Mouse (Mus musculus) limb, embryonic 13.5 days (tissue): ENCODE measurements around the gene Krtap5-2. TPM values are rescaled to one million over a fixed set of nuclear protein-coding genes. Genes with fewer than 3 reads are reported as not detected.
"Not testable (repeated sequence)": the region's sequence is repeated elsewhere in the genome, so short reads cannot be mapped to it uniquely, and the experiment has no call there.

Experiments used
- ATAC-seq: fragments of 200-750 bp; cut with Nextera tagmentation; 2 replicates; pipeline ENCODE4 v1.8.0; 2017; ENCODE audit warnings: low read depth, moderate number of reproducible peaks, moderate TSS enrichment; ENCODE audit not compliant: low FRiP score
- H3K27ac ChIP-seq: fragments of 300-500 bp; sonication (generic); 2 replicates; pipeline ENCODE4 v1.5.1; 2015; ENCODE audit warnings: inconsistent platforms, mild to moderate bottlenecking, moderate library complexity
- H3K27me3 ChIP-seq: fragments of 300-500 bp; sonication (generic); 2 replicates; pipeline ENCODE4 v1.6.1; 2015; ENCODE audit warnings: mild to moderate bottlenecking, inconsistent platforms
- H3K36me3 ChIP-seq: fragments of 300-500 bp; sonication (generic); 2 replicates; pipeline ENCODE4 v1.6.1; 2015; ENCODE audit warnings: inconsistent platforms, mild to moderate bottlenecking, moderate library complexity
- H3K4me1 ChIP-seq: fragments of 300-500 bp; sonication (generic); 2 replicates; pipeline ENCODE4 v1.6.1; 2015; ENCODE audit warnings: inconsistent platforms
- H3K4me2 ChIP-seq: fragments of 300-500 bp; sonication (generic); replicated peaks from 2 replicates; pipeline ENCODE4 v1.6.1; 2015; ENCODE audit warnings: inconsistent platforms, mild to moderate bottlenecking, moderate library complexity
- H3K4me3 ChIP-seq: fragments of 300-500 bp; sonication (generic); 2 replicates; pipeline ENCODE4 v1.5.1; 2015; ENCODE audit warnings: moderate library complexity, mild to moderate bottlenecking, inconsistent platforms
- H3K9ac ChIP-seq: fragments of 300-500 bp; sonication (generic); 2 replicates; pipeline ENCODE4 v1.6.1; 2015; ENCODE audit warnings: mild to moderate bottlenecking, inconsistent platforms
- H3K9me3 ChIP-seq: fragments of 300-500 bp; sonication (generic); 2 replicates; pipeline ENCODE4 v1.6.1; 2016; ENCODE audit warnings: inconsistent platforms
- WGBS: fragments of 180-500 bp; shearing (Covaris S2); methylation state at CpG from one replicate; pipeline ENCODE4 v1.1.7; 2015; 5-methylcytosine and 5-hydroxymethylcytosine counted together
- polyA plus RNA-seq: library from polyadenylated mRNA; unstranded; fragments of >200 nt; fragmentation: Nextera tagmentation; extraction: Ambion mirVana; gene quantifications from 2 replicates; pipeline ENCODE4 v1.2.1, GENCODE M21; 2015

Krtap5-2 gene
- not detected in 2 replicates for polyA plus RNA-seq

DNA sequence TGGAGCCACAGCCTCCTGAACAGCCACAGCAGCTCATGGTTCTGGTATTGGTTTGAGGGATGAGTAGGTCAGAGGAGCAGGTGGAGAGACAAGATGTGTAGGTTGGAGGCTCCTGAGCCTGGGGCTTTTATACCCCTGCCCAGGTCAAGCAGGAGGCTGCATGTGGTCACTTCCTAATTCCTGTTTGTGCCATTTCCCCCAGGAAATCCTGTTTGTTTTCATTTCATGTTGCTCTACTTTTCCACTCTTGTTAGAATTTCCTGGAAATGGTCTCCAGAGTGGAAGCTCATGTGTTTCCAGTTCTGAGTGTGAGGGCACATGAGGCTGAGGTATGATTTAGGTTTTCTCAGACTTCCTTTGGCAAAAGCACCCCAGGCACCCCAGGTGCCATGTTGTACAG is at the start of gene Krtap5-2:
Krtap5-2 (minus strand) TSS at position 101 of the 400 bp plus-strand sequence.
- not testable (repeated sequence) for H3K27me3 ChIP-seq, H3K9me3 ChIP-seq, H3K9ac ChIP-seq, H3K27ac ChIP-seq, ATAC-seq, H3K4me1 ChIP-seq, H3K36me3 ChIP-seq, H3K4me3 ChIP-seq, H3K4me2 ChIP-seq

DNA sequence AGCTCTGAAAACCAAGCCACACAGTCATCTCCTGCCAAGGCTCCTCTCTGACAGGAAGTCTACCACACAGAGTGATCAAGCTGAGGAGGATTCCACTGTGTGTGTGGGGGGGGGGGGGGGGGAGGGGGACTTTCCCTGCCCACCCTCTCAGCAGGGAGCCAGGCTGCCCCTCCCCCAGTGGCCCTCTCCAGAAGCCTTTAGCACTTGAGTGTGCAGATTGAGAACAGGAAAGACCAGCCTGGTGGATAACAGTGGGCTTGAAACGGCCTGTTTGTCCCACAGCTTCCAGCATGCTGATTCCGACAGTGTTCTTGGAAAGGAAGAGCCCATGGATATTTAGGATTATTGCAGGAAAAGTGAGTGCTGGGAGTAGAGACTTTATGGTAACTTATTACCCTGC is 48.7 kb upstream of the Krtap5-2 start:
- Histone ChIP-seq H3K4me2 (no peak overlapping the region), H3K9ac (no peak overlapping the region), H3K36me3 (no peaks in the 10 kb centered on the region), H3K27ac (no peak overlapping the region), H3K9me3 (no peaks in the 10 kb centered on the region), H3K4me3 (no peak overlapping the region), H3K4me1 (no peaks in the 10 kb centered on the region), H3K27me3 (no peaks in the 10 kb centered on the region)
- no peak for ATAC-seq
- 39% methylated on average over 2 of the region's 2 CpGs for whole genome bisulfite sequencing

DNA sequence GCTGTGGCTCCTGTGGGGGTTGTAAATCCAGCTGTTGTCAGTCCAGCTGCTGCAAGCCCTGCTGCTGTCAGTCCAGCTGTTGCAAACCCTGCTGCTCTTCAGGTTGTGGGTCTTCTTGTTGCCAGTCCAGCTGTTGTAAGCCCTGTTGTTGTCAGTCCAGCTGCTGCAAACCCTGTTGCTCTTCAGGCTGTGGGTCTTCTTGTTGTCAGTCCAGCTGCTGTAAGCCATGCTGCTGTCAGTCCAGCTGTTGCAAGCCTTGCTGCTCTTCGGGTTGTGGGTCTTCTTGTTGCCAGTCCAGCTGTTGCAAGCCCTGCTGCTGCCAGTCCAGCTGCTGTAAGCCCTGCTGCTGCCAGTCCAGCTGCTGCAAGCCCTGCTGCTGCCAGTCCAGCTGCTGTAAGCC is 36.3 kb upstream of the Krtap5-2 start:
- not testable (repeated sequence) for H3K9me3 ChIP-seq, ATAC-seq, H3K4me1 ChIP-seq, H3K9ac ChIP-seq, H3K27me3 ChIP-seq, H3K27ac ChIP-seq, H3K4me3 ChIP-seq, H3K4me2 ChIP-seq, H3K36me3 ChIP-seq
- WGBS: 76% methylated on average over 1 of the region's 1 CpGs

DNA sequence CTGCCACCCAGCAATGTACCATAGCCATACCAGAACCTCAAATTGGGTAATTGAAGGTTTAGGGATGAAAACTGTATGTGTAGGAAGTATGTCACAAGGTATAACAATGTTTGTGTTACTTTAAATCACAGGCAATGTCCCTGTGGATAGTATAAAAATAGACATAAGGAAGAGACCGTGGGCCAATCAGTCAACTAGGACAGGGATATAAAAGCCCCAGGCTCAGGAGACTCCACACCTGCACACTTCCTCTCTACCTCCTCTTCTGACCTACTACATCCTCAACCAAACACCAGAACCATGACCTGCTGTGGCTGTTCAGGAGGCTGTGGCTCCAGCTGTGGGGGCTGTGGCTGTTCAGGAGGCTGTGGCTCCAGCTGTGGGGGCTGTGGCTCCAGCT is 35.8 kb upstream of the Krtap5-2 start, which contains the start of gene Gm7579:
Gm7579 (plus strand) TSS at position 301 of the 400 bp plus-strand sequence.
- H3K4me3 ChIP-seq: no peak within 1 kb of the TSS
- no peak within 1 kb of the TSS for H3K9ac ChIP-seq
- no peaks in the 10 kb centered on the region for H3K4me1 ChIP-seq
- no peaks in the 10 kb centered on the region for H3K9me3 ChIP-seq
- no peaks in the 10 kb centered on the region for H3K36me3 ChIP-seq
- no peaks in the 10 kb centered on the region; the same call in 1 of the 2 replicates for H3K27me3 ChIP-seq
- no peak within 1 kb of the TSS for H3K4me2 ChIP-seq
- no peak for ATAC-seq
- no peak within 1 kb of the TSS for H3K27ac ChIP-seq
- 63% methylated on average over 1 of the region's 1 CpGs for WGBS

DNA sequence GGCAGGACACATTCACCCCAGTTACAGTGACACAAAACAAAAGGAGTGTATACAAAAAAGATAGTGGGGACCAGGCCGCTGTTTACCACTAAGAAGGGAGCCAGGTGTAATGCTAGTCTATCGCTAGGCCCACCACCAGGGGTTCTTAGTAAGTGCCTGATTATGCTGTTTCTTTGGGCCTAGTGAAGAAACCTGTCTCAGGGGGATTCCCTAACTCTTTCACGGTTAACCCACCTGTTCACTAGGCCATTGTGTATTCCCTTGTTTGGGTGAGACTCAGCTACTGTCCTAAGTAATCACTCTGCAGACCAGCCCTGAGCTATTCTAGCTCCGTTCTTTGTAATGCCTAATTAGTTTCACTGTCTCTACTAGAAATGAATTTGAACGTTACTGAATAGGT is 31.1 kb upstream of the Krtap5-2 start:
- not testable (repeated sequence) for H3K36me3 ChIP-seq, H3K4me3 ChIP-seq, H3K9ac ChIP-seq, H3K9me3 ChIP-seq, H3K4me2 ChIP-seq, H3K27ac ChIP-seq, H3K27me3 ChIP-seq, ATAC-seq, H3K4me1 ChIP-seq
- WGBS: 77% methylated on average over 5 of the region's 5 CpGs

DNA sequence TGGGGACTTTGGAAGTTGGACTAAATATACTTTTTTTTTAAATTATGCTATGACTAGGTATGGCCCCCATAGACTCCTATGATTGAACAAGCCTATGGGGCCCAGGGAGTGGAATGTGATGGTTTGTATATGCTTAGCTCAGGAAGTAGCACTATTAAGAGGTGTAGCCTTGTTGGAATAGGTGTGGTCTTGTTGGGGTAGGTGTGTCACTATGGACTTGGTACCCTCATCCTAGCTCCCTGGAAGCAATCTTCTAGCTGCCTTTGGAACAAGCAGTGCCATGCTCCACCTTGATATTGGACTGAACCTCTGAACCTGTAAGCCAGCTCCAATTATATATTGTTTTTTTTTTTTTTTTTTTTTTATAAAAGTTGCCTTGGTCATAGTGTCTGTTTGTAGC is 29.7 kb upstream of the Krtap5-2 start:
- Histone ChIP-seq H3K4me2 (no peak overlapping the region), H3K4me1 (no peaks in the 10 kb centered on the region), H3K27ac (no peak overlapping the region)

DNA sequence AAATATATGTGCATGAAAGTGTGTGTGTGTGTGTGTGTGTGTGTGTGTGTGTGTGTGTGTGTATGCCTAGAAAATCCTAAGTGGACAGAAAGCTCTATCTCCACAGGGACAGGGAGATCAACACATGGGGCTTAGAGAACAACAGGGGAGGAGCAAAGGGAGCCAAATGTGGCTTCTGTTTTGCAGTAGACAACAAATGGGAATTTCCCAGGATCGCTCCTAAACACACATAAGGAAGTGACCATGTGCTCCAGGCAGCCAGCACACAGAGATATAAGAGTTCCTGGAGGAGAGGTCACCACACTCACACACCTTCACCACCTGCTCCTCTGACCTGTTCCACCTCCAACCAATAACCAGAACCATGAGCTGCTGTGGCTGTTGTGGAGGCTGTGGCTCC is 25.3 kb upstream of the Krtap5-2 start, which contains the start of gene Krtap5-3:
Krtap5-3 (plus strand) TSS at position 301 of the 400 bp plus-strand sequence.
- Histone ChIP-seq H3K4me2 (no peak within 1 kb of the TSS), H3K9me3 (no peaks in the 10 kb centered on the region), H3K4me3 (no peak within 1 kb of the TSS), H3K4me1 (no peaks in the 10 kb centered on the region), H3K27me3 (peaks cover 3% of the 10 kb centered on the region; the same call in 1 of the 2 replicates), H3K27ac (no peak within 1 kb of the TSS), H3K9ac (no peak within 1 kb of the TSS), H3K36me3 (no peaks in the 10 kb centered on the region)
- 27% methylated on average over 1 of the region's 1 CpGs for WGBS
- ATAC-seq: no peak

More for the DNA sequence above, 29.7 kb upstream of the Krtap5-2 start:
- Histone ChIP-seq H3K9me3 (no peaks in the 10 kb centered on the region), H3K4me3 (no peak overlapping the region), H3K36me3 (no peaks in the 10 kb centered on the region), H3K9ac (no peak overlapping the region), H3K27me3 (peaks cover 3% of the 10 kb centered on the region; the same call in 1 of the 2 replicates)
- no peak for ATAC-seq

DNA sequence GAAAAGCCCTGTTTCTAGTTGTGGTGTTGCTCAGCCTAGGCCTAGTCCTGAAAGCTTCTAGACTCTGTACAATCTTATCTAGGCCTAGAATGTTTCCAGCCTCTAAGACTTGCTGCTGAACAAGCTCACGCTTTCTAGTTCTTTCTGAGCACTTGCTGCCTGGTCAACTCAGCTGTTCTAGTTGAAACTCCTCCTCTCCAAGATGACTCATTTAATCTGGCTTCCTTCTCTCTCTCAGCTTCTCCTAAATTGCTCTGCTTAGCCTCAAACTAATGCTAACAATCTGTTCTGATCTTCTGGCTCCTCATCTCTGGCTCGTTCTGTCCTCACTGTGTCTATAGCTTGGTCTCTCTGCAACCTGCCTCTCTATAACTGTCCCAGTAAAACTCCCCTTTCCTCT is 22.9 kb upstream of the Krtap5-2 start:
- no peaks in the 10 kb centered on the region for H3K36me3 ChIP-seq
- H3K27me3 ChIP-seq: peaks cover 3% of the 10 kb centered on the region; the same call in 1 of the 2 replicates
- no peak overlapping the region for H3K4me2 ChIP-seq
- no peak overlapping the region for H3K27ac ChIP-seq
- 77% methylated on average over 2 of the region's 2 CpGs for WGBS
- H3K9ac ChIP-seq: no peak overlapping the region
- no peaks in the 10 kb centered on the region for H3K4me1 ChIP-seq
- H3K4me3 ChIP-seq: no peak overlapping the region
- ATAC-seq: no peak
- H3K9me3 ChIP-seq: no peaks in the 10 kb centered on the region

DNA sequence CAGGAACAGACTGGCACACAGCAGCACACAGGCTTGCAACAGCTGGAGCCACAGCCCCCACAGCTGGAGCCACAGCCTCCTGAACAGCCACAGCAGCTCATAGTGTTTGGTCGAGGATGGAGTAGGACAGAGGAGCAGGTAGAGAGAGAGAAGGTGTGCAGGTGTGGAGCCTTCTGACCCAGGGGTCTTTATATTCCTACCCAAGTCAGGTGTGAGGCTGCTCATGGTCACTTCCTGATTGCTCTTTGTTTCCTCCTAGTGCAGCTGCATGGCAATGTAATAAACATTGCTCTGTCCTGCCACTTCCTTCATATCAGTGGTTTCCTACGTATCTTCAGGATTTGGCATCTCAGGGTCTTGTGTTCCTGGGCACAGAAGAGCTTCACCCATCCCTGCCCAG is 14.5 kb upstream of the Krtap5-2 start, which contains the start of gene Gm10153:
Gm10153 (minus strand) TSS at position 101 of the 400 bp plus-strand sequence.
- Histone ChIP-seq H3K4me3 (no peak within 1 kb of the TSS), H3K4me1 (no peaks in the 10 kb centered on the region), H3K27me3 (no peaks in the 10 kb centered on the region), H3K9me3 (no peaks in the 10 kb centered on the region), H3K36me3 (no peaks in the 10 kb centered on the region), H3K27ac (no peak within 1 kb of the TSS), H3K4me2 (no peak within 1 kb of the TSS), H3K9ac (no peak within 1 kb of the TSS)
- WGBS: 41% methylated on average over 2 of the region's 2 CpGs
- ATAC-seq: no peak

DNA sequence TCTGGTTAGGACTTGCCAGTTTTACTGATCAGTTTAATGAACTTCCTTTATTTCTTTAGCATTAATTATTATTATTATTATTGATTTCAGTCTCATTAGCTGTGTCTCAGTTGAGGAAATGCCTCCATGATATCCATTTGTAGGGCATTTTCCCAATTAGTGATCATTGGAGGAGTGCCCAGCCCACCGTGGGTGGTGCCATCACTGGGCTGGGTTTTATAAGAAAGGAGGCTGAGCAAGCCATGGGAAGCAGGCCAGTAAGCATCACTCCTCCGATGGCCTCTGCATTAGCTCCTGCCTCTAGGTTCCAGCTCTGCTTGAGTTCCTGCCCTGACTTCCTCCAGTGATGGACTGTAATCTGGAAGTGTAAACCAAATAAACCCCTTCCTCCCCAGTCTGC is 12.4 kb upstream of the Krtap5-2 start:
- H3K9ac ChIP-seq: no peak overlapping the region
- no peaks in the 10 kb centered on the region for H3K9me3 ChIP-seq
- no peaks in the 10 kb centered on the region for H3K36me3 ChIP-seq
- H3K4me1 ChIP-seq: no peaks in the 10 kb centered on the region
- H3K4me3 ChIP-seq: no peak overlapping the region
- ATAC-seq: no peak
- H3K27ac ChIP-seq: no peak overlapping the region
- WGBS: 74% methylated on average over 2 of the region's 2 CpGs
- no peak overlapping the region for H3K4me2 ChIP-seq
- no peaks in the 10 kb centered on the region for H3K27me3 ChIP-seq

DNA sequence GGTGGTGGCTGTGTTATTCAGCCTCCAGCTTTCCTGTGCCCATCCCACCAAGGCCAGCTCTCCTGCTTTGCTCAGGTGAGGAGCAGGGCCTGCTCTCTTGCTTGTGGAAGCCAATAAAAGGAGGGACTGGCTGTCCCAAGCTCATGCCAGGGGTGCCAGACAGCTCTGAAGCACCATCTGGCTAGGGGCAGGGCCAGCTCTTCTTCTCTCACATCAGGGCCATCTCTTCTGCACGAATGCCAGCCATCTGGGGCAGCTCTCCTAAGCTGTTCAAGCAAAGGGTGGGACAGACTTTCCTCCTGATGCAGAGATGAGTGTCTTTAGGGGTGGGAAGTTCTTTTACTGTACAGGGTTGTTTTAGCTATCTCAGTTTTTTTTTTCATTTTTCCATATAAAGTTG is 5.2 kb upstream of the Krtap5-2 start:
- no peak overlapping the region for H3K4me3 ChIP-seq
- ATAC-seq: no peak
- 47% methylated on average over 1 of the region's 1 CpGs for WGBS

DNA sequence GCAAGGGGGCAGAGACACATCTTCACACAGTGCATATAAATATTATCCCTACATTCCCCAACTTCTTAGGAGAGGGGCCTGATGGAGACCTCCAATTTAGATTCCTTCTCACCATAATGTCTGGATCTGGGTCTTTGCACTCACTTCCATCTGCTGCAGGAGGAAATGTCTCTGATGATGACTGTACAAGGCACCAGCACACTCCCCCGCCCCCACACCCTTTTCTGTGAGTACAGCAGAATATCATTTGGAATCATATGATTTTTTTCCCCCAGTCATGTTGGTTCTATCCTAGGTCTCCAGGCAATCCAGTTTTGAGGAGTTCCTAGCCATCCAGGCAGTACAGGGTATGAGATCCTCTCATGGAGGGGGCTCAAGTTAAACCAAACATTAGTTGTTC is 2.9 kb upstream of the Krtap5-2 start:
- 78% methylated on average over 1 of the region's 1 CpGs for WGBS
- ATAC-seq: no peak

More for the DNA sequence above, 5.2 kb upstream of the Krtap5-2 start:
- Histone ChIP-seq H3K27me3 (0 out of 2 replicates have a peak, but pooled peaks cover 5% of the 10 kb centered on the region), H3K27ac (no peak overlapping the region), H3K4me1 (no peaks in the 10 kb centered on the region), H3K4me2 (no peak overlapping the region), H3K36me3 (no peaks in the 10 kb centered on the region), H3K9ac (no peak overlapping the region), H3K9me3 (no peaks in the 10 kb centered on the region)

DNA sequence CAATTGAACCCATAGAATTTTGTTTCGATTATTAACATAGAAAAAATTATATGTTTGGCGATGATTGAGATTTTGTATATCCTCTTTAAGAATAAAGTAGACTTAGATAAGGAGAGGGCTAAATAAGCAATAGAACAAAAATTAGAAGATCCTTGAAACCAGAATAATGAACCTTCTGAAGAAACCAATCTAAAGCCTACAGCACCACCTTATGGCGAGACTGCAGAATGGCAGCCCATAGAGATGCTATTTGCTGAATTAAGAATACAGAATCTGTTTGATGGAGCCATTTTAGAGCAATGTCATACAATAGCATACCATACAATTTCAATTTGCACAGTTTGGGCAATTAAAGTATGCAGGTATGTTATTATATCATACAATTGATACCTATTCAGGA is 6.0 kb downstream of the Krtap5-2 start:
- Histone ChIP-seq H3K9me3 (no peaks in the 10 kb centered on the region), H3K4me1 (no peaks in the 10 kb centered on the region), H3K4me2 (no peak overlapping the region), H3K27me3 (0 out of 2 replicates have a peak, but pooled peaks cover 3% of the 10 kb centered on the region), H3K27ac (no peak overlapping the region), H3K4me3 (no peak overlapping the region), H3K36me3 (no peaks in the 10 kb centered on the region), H3K9ac (no peak overlapping the region)
- WGBS: 50% methylated on average over 3 of the region's 3 CpGs
- ATAC-seq: no peak

More for the DNA sequence above, 2.9 kb upstream of the Krtap5-2 start:
- no peak overlapping the region for H3K27ac ChIP-seq
- 0 out of 2 replicates have a peak, but pooled peaks cover 6% of the 10 kb centered on the region for H3K27me3 ChIP-seq
- no peak overlapping the region for H3K9ac ChIP-seq
- H3K4me2 ChIP-seq: no peak overlapping the region
- no peaks in the 10 kb centered on the region for H3K36me3 ChIP-seq
- no peaks in the 10 kb centered on the region for H3K9me3 ChIP-seq
- H3K4me1 ChIP-seq: no peaks in the 10 kb centered on the region
- H3K4me3 ChIP-seq: no peak overlapping the region
